Mouse (Mus musculus) right cerebral cortex, adult 2 months (tissue): ENCODE measurements at regions not wholly inside any gene's neighbourhood (a gene's known extent, or its start where the extent isn't known, plus 50 kb on each side); places are given as distances from the start of the nearest gene placed in this dataset.
A peak's percentile ranks its signal among the peaks of the same experiment; 100 is the strongest.

ENCODE experiments used
- DNase-seq, 2 experiments: peaks; one replicate each; pipeline ENCODE4 v3.0.0; 2021 to 2022; ENCODE audit warnings: low spot score in 2 of 2

DNA sequence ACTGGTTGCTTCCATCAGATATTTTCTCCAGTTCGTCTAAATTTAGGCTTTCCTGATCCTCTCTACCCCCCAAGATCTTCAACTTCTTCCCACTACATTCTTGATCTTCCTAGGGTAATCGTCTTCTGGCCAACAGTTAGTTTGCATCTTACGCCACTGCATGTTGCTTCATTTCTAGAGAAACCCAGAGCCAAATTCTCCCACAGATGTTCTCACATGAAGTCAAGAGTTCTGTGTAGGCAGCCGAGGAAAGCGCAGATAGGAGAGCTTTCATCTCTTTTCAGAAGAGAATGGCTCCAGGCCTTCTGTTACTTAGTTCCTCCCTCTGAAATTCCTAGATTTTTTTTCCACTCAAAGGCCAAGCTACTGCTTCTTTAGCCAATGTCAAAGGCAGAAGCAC is 179.9 kb downstream of the Fgf10 start:
- peak; percentile 5 to 14 for DNase-seq

DNA sequence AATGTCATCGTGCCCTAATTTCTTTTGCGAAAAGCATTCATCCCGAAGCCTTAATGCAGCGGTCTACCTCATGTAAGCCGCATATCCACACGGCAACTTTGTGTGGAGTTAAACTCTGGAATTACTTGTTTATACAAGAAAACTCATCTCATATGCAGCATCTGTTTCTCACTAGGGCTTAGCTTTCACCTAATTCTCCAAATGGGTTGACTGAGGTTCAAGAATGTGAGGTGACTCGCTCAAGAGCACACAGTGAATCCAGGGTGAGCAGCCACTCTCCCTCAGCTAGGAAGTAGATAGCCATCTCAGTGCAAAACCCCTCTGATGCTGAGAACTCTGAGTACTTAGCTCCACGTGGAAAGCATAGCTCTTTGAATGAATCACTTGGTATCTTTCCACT is 181.1 kb downstream of the Fgf10 start:
- DNase-seq, result no peak

DNA sequence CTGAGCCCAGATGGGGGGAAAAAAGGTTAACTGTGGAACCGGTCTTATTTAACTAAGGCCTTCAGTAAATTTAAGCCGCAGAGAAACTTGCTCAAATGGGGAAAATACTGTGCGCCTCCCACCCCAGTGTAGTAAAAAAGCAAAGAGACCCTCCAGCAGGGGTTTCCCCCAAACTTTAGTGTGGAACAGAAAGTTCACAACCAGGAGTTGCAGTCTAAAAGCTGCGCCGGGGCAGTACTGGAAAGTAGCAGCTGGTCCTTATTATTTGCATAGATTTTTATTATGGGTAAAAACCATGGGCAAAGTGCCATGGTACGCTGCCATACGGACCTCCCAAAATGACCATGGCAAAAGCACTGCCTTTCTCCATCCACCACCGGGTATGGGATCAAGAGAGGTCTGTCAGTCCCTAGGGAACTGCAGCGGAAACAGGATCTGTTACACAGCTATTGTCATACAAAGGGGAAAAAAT is 216.8 kb downstream of the Fgf10 start:
- no peak for DNase-seq

DNA sequence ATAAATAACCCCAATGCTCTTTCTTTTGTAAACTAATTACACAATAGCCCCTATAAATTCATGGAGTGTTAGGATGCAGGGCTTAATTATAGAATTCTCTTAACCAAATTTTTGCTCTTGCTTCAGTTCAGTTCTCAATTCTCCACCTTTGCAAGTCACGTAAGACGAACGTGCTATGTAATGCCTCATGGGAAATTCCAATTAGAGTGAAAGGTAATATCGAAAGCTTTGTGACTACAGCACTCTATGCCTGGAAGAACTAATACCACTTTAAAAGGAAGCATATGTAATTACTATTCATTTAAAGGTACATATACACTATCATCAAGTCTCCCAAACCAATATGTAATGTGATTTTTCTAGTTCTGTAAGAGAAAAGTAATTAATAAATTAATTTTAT is 225.5 kb downstream of the Fgf10 start:
- DNase-seq, result no peak

DNA sequence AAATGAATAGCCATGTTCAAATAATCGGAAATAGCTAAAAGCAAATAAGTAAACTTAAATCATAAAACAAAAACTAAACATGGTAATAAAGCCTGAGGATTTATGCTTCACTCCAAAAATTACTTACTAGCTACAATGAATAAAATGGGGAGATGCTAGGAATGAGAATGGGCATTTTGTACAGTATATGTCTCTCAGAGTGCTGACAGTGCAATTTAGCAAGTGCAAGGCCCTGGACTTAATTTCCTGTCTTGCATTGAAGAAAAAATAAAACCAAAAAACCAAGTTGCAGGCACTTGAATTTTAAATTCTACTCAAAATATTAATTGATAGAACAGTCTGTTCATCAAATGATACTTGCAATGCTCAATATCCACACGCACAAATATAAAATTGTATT is 232.4 kb downstream of the Fgf10 start:
- no peak for DNase-seq

DNA sequence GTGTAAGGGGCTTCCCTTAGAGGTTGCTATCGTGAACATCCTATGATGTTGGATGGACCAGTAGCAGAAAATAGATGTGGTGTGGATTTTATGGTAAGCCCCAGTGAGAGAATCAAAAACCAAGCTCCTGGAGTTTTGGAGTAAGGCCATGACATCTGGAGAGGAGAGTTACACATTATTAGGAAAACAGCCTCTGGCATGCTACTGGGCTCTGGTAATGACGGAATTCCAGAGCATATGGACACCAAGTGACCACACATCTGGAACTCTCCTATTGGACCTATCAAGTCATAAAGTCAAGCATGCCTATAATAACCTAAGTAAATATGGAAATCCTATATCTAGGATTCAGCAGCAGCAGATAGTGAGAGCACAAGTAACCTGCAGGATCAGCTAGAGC is 240.8 kb downstream of the Fgf10 start:
- no peak for DNase-seq

DNA sequence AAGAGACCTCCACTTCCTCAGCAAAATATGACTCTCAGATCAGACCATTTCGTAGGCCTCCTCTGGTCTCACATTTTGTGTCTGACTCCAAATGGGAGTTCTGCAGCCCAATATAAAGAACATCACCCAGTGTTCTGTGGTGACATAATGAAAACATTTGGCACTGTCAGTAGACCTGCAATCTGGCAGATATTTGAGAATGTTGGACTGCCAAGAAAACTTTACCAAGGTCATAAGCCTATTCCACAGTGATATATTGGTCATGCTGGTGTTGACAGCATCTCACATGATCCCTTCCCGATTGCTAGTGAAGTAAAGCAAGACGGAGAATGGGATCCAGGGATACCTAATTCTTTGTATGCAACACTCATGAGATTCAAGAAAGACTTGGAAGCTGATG is 271.2 kb downstream of the Fgf10 start:
- no peak for DNase-seq

DNA sequence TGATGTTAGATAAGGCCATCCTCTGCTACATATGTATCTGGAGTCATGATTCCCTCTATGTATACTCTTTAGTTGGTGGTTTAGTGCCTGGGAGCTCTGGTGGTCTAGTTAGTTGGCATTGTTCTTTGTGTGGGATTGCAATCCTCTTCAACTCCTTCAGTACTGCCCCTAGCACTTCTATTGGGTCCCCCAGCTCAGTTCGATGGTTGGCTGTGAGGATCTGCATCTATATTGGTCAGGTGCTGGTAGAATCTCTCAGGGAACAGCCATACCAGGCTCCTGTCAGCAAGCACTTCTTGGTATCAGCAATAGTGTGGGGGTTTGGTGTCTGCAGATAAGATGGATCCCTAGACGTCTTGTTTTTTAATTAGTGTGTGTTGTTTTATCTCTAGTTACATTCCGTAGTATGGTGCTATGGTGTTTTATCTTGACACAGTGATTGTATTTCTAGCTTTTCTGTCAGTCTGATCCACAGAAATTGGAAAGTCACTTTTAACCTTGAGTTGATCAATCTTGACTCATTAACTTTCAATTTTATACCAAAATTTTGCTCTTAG is 296.6 kb downstream of the Fgf10 start:
- no peak for DNase-seq

DNA sequence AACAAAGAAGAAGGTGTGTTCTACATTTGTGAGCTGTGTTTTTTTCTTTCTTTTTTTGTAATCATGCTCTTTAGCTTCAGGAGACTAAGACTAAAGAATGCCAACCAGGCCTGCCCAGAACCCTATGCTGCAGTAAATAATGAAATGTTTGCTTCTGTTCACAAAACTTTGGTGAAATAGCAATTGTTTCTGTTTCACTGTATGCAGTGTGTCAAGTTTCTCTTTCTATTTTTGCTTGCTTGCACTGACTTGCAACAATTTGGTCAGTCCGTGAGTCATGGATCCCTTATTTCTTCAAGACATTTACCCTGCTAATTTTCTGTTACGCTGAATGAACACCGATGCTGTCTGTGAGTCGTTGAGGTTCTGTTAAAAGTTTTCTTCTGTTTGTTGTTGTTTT is 298.1 kb downstream of the Fgf10 start:
- no peak for DNase-seq

DNA sequence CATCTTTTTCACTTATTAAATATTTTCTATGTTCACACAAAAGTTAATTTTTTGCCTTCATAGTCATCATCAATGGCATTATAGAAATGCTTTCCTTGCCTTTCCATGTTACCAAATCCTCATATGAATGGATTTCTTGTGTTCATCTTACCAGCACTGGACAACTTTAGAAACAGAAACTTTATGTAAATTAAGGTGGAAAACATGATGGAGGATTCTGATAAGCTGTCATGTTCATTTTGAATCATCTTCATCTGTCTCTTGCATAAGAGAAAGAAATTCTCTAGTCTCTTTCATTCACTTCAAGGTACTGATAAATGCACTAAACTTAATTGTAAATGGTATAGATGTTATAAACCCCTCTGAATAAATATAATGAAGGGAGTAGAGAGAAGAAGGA is 305.4 kb downstream of the Fgf10 start:
- DNase-seq, result no peak

DNA sequence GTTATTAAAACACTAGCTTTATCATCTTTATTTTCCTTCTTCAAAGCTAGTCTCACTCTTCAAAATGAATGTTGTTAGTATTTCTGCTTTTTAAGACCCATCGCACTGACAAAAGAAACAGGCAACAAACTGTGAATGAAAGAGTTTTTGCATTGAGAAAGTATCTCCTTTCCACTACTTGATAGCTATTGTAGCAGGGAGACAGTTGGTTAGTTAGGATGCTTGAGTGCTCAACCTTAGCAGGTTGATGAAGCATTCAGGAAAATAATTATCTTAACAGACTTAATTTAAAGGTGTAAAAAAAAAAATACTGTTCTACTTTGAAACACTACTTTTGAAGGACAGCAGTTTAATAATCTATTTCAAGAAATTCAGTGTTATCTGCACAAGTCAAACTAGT is 305.9 kb downstream of the Fgf10 start:
- no peak for DNase-seq

DNA sequence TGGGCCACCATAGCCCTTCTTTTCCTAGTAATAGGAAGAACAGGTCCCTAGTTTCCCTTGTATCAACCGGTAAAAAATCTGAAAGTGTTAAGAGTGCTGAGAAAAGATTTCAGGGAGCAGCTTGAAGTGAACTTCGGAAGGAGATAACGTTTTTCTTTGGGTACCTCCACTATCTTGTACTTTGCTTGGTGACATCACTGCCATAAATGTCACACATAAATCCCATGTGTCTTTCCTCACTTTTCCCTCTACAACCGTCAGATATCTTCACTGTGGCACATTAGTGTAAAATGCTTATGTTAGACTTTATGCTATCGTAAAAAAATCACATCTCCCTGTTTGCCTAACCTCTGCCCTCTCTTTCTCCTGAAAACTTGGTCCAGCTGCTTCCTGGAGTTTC is 309.9 kb downstream of the Fgf10 start:
- no peak for DNase-seq

DNA sequence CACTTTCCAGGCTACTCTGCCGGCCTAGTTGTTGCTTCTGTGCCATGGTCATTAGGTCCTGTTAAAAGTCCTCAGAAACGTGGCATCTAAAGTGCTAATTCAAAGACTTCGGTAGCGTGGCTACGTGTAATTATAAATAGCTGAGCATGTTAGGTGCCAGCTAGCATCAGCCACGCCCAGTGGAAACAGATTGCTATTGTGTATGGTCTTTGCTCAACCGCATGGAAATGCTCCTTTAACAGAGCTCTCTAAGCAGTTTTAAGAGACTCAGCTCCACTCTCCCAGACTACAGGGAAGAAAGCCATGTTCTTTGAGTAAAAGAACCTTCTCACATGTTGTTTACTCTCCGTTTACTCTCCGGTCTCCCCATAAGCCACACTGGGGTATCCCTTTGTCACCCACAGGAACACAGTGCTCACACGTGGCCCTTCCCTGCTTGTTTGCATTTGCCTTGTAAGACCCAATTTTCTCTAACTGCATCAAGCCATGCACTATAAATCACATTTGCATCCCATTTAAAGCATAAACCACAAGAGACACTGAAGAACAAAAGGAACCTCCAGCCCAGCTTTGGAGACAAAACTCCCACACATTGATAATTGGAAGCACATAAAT is 311.7 kb downstream of the Fgf10 start:
- DNase-seq, result no peak

DNA sequence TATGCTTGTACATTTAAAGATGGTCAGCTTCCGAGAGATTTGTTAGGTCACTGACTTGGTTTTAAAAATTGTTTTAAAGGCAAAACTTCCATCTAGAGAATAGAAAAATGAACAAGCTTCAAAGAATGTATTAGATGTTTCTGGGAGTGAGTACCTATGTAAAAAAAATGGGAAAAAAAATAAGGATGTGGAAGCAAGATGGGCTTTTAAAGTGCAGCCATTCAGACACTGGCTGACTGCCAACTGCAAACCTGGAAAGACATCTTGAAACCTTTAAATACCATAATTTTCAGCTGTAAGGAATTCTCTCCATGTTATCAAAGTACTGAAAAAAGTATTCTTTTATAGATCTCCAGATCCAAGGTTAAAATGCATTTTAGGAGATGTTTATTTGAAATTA is 315.7 kb downstream of the Fgf10 start:
- DNase-seq, result no peak

DNA sequence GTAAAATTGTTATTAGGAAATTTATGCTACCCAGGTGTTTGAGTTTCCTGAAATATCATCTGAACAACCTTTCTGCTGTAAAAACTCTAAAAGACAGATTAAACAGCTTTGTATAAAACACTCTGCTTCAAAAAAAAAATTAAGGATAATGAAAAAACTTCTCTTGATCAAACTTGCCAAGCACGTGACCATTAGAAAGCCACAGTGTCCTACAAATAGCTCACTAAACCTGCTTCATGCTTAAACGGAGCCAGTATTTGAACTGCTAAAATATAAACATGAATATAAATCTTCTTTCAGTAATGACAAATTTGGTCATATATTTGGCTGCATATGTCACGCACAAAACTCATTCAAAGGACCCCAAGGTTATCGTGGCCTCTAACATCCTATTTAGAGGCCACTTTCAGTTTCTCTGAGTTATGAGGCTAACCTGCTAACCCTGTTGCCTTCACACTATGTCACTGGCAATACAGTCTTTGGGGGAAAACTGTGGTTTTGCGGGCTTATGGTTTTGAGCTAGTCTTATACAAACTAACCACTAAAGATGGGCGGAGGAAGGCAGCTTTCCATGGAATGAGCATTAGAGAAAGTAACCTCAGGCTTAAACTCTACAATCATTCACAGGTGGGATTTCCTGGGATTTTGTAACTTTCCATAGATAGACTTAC is 355.8 kb downstream of the Fgf10 start:
- no peak for DNase-seq

DNA sequence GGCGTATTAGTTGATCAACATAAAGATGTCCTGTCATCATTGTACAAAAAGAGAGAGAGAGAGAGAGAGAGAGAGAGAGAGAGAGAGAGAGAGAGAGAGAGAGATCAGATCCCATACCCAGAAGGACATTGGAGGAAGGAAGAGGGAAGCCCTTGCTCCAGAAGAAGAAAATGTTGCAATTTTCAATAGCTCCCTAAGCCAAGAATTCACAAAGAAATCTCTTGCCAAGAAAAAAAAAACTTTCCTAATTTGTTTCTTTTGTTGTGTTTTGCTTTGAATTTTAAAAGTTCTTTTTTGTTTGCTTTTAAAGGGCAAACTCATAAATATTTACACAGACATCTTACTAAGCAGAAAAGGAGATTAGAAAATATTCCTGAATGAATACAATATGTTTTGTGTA is 370.0 kb downstream of the Fgf10 start:
- no peak for DNase-seq

DNA sequence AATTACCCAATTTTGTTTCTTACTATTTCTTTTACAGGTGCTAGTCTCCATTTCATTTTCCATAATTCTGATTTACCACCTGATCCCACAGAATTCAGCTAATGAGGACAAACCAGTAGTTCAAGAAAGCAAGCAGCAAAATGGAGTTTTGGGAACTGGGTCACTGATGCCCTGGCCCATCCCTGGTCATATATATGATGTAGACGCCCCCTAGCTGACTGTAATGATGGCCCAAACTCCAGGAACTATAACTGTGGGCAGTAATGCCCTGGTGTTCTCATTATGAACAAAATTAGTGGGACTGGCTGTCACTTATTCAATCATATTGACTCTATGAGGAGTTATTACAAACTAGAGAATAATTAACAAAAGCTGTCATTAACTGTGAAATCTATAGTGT is 375.5 kb downstream of the Fgf10 start:
- no peak for DNase-seq

DNA sequence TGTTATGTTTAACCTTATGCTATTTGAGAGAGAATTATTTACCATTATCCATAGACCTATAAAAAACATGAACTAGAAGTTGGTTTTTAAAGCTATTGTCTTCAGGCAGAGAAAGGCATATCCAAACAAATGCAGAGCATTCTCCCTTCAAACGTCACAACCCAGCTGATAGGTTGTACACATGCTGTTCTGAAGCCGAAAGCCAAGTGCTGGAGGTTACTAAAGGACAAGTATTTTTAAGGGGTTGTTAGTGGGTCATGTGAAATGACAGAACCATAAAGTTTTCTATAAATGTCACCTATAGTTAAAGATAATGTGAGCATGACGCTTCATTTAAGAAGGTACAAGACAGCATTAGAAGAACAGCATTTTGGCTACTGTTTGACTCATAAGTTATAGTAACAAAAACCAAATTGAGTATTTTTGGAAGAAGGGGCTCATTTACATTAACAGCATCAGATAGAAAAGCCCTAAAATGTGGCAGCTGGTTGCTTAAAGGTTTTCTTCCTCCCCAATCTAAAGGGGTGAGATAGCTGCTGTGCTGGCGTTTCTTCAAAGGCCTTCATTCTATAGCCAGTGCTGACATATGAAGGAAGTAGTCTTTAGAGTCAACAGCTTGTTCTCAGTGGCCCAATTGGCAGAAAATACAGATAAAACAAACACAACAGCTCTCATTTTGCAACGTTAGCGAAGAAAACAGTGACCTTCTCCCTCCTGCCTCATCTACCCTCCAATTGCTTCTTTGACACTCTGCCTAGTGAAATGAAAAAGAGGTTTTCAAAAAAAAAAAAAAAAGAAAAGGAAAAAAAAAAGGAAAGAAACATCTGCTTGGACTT is 359.4 kb upstream of the Paip1 start:
- no peak for DNase-seq

DNA sequence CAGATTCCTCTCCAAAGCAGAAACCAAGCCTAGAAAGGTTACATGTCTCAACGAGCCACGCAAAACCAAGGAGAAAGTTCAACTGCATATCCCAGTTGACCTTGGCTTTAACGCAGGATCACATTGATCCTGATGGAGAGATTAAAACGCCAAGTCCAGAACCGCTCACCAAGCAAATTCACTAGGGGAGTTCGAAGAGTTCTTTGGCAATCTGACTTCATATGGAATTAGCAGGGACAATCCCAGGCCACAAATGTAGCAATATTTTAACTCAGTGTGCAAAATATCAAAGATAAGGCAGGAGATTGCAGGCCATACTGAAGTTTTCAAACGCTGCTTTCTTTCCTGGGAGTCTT is 358.8 kb upstream of the Paip1 start:
- DNase-seq, result no peak

DNA sequence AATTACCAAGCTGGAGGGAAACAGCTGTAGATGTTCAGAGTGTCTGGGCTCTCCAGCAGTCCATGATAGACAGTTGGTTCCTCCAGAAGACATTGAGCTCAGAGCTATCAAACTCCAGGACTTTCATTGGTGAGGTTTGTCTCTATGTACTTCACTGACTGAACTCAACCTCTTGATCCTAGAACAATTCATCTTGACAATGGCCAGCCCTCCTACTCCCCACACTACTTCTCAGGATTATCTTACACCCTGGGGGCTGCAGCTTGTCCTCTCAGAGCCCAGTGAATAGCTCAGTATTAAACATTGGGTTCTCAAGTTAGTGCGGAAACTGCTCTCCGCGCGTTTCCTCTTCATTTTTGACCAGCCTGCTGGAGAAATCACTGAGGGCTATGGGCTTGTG is 349.2 kb upstream of the Paip1 start:
- no peak for DNase-seq

DNA sequence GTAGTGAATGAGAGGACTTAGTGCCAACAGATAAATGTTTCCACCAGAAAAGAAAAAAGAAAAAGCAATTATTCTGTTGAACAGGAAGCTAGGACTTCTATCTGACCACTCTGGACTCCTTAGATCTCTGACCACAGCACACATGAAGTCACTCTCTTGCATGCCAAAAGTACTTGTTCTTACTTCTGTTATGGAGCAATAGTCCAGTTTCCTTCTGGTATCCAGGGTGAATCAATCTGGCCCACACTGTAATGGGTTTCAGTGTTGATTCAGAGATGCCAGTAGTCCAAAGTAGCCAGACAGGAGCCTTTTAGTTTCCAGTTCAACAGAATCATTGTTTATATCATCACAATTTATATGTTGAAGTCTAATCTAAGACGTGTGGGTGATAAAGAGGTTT is 346.7 kb upstream of the Paip1 start:
- no peak for DNase-seq

DNA sequence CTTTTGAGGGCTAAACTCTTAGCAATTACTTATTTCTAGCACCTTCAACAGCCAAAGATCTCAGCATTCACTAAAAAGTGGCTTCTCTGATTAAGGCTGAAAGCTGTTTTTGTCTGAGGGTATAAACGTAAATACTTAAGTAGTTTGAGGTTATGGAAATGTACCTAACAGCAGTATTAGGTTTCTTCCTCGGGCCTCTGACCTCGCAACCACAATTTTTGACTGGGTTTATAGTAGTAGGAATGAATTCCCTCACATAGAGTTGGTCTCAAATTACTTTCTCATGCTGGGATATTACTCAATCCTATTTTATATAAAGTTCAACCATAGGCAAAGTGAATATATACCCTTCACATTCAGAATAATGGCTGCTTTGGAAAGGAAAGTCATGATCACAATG is 310.5 kb upstream of the Paip1 start:
- DNase-seq, result no peak

DNA sequence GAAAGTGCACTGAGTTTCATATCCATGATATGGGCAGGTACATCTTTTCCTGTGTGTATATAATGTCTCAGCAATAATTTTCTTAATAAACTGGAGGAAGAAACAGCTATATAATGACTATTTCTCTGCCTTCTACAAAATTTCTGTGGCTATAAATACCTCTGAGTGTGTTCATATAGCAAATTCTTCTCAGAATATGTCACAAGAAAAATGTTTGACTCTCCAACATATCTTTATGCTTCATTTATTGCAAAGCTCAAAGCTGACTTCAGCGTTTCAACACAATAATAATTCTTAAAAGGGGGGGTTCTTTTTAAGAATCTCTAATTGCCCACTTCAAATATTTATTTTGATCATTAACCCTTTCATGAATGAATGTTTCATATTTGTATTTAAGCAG is 310.0 kb upstream of the Paip1 start:
- DNase-seq, result no peak
